Mouse (Mus musculus) cerebellum, adult (tissue): ENCODE results near the gene Sycp2l.
A peak's percentile ranks its signal among the peaks of the same experiment; 100 is the strongest.

Experiments
- ATAC-seq: cut with Nextera tagmentation; 2 replicates; pipeline ENCODE4 v1.9.2; 2017; ENCODE audit warnings: mild to moderate bottlenecking, moderate library complexity, mixed read lengths; ENCODE audit not compliant: insufficient number of reproducible peaks, low FRiP score, low TSS enrichment

The Sycp2l gene

GRCm38 (mm10) chr13:41219056-41219455 is 104.9 kb downstream of the Sycp2l start:
- ATAC-seq, result no peak

- no peak for ATAC-seq
Observed at GRCm38 (mm10) chr13:41219687-41220303, 105.7 kb downstream of the Sycp2l start.

GRCm38 (mm10) chr13:41220304-41220834 is 106.3 kb downstream of the Sycp2l start, which contains the start of gene Elovl2:
Elovl2 (minus strand) TSS chr13:41220405.
- ATAC-seq, result peak; percentile 18; the same call in 1 of the 2 replicates
